Mouse (Mus musculus) MEL (cell line): ENCODE measurements at regions not wholly inside any gene's neighbourhood (a gene's known extent, or its start where the extent isn't known, plus 50 kb on each side); places are given as distances from the start of the nearest gene placed in this dataset.

ENCODE experiments used
- CTCF ChIP-seq, 3 experiments: IDR thresholded peaks in 2 of 3; conservative IDR thresholded peaks in 1 of 3; 2 replicates each; pipeline ENCODE4 v1.5.1; 2011 to 2012; ENCODE audit warnings: low read length in 3 of 3, low read depth in 2 of 3, mild to moderate bottlenecking in 2 of 3, improper control_type of control experiment in 1 of 3, inconsistent platforms in 1 of 3, mixed read lengths in 1 of 3, moderate library complexity in 1 of 3; ENCODE audit not compliant: control insufficient read depth in 1 of 3, insufficient read depth in 1 of 3, poor library complexity in 1 of 3, severe bottlenecking in 1 of 3
- EP300 ChIP-seq, 2 experiments: IDR thresholded peaks; 2 replicates each; pipeline ENCODE4 v1.6.1; 2011; ENCODE audit warnings: improper control_type of control experiment in 2 of 2, low read length in 2 of 2, low read depth in 1 of 2, mild to moderate bottlenecking in 1 of 2
- POLR2A ChIP-seq, 2 experiments: IDR thresholded peaks; 2 replicates each; pipeline ENCODE4 v1.6.1; 2011 to 2012; ENCODE audit warnings: low read length in 2 of 2, mild to moderate bottlenecking in 2 of 2, control low read depth in 1 of 2, improper control_type of control experiment in 1 of 2, low read depth in 1 of 2, moderate library complexity in 1 of 2; ENCODE audit not compliant: control insufficient read depth in 1 of 2, insufficient read depth in 1 of 2, poor library complexity in 1 of 2
- POLR2AphosphoS5 ChIP-seq: IDR thresholded peaks from 2 replicates; pipeline ENCODE4 v1.6.1; 2012; ENCODE audit warnings: low read depth, borderline replicate concordance, mild to moderate bottlenecking, inconsistent platforms, low read length, moderate library complexity, mixed read lengths
- TBP ChIP-seq: IDR thresholded peaks from 2 replicates; pipeline ENCODE4 v1.8.0; 2011; ENCODE audit warnings: low read depth, low read length, improper control_type of control experiment
- USF2 ChIP-seq, 2 experiments: IDR thresholded peaks; 2 replicates each; pipeline ENCODE4 v1.6.1; 2011 to 2012; ENCODE audit warnings: improper control_type of control experiment in 2 of 2, low read length in 2 of 2, borderline replicate concordance in 1 of 2, inconsistent platforms in 1 of 2, low read depth in 1 of 2, mild to moderate bottlenecking in 1 of 2; ENCODE audit not compliant: insufficient read depth in 1 of 2
- ZMIZ1 ChIP-seq: IDR thresholded peaks from 2 replicates; pipeline ENCODE4 v1.6.1; 2012; ENCODE audit warnings: low read depth, mild to moderate bottlenecking, inconsistent platforms, low read length, improper control_type of control experiment, moderate library complexity
- ZNF384 ChIP-seq: IDR thresholded peaks from 2 replicates; pipeline ENCODE4 v1.6.1; 2012; ENCODE audit warnings: low read depth, mild to moderate bottlenecking, inconsistent platforms, low read length, improper control_type of control experiment

- no peak for TF ChIP-seq ZNF384
- no peak for TF ChIP-seq TBP
- TF ChIP-seq CTCF (IDR thresholded peaks at IDR 0.05 in 2 of 3, conservative IDR thresholded peaks at IDR 0.05 in 1 of 3; ENCODE audit: control insufficient read depth in 1 of 3, insufficient read depth in 1 of 3, low read depth in 2 of 3, low read length in 3 of 3, poor library complexity in 1 of 3, severe bottlenecking in 1 of 3), result no peak
- TF ChIP-seq POLR2AphosphoS5, result no peak
- no peak for TF ChIP-seq USF2 (IDR thresholded peaks at IDR 0.05; ENCODE audit: borderline replicate concordance in 1 of 2, insufficient read depth in 1 of 2, low read depth in 1 of 2, low read length in 2 of 2)
- no peak for TF ChIP-seq EP300 (IDR thresholded peaks at IDR 0.05; ENCODE audit: low read depth in 1 of 2, low read length in 2 of 2)
- TF ChIP-seq POLR2A (IDR thresholded peaks at IDR 0.05; ENCODE audit: control insufficient read depth in 1 of 2, insufficient read depth in 1 of 2, low read depth in 1 of 2, low read length in 2 of 2, poor library complexity in 1 of 2), result no peak
- TF ChIP-seq ZMIZ1, result no peak
Measured at GRCm38 (mm10) chr6:117012621-117013020, 155.7 kb upstream of the Cxcl12 start.
